Comparison of ENCODE assay signal across 22 mouse cellular contexts in genomic region chr3:155246628-155247027, GRCm38 (mm10).
DNase-seq lines count a peak whose midpoint lies in the region; ATAC-seq and TF ChIP-seq lines count a peak whose summit lies in the region.
"Had no signal": no experiment of that assay in that cellular context is flagged by ENCODE, and none has a peak within 500 bp of the region (broad histone marks: within the 10 kb centered on the region; RNA-seq: fewer than 3 reads in every experiment).

No protein-coding gene starts in this region.

- 0 out of 2 replicates have a peak, but pooled peaks cover 3% of the 10 kb centered on the region for H3K4me1 ChIP-seq in heart, embryonic 12.5 days (replicated peaks)
- H3K4me1 ChIP-seq in heart, embryonic 10.5 days, result no peaks in the 10 kb centered on the region
- H3K4me1 ChIP-seq in kidney, adult 2 months (ENCODE audit: control insufficient read depth, insufficient read depth, low read length), result no peaks in the 10 kb centered on the region
- H3K4me1 ChIP-seq: embryonic facial prominence, embryonic 15.5 days; forebrain, embryonic 10.5 days; forebrain, embryonic 15.5 days; intestine, embryonic 15.5 days had no signal

- H3K4me2 ChIP-seq in heart, embryonic 12.5 days, result no peak overlapping the region
- H3K4me2 ChIP-seq: embryonic facial prominence, embryonic 15.5 days; forebrain, embryonic 15.5 days; intestine, embryonic 15.5 days had no signal

- intact Hi-C loops in heart, postnatal 10 days (cut with DNase I), result no loop called here

- TF ChIP-seq CTCF in kidney, adult 2 months (conservative IDR thresholded peaks at IDR 0.05; ENCODE audit: insufficient read depth, insufficient read length, low read depth, low read length), result no peak

- no peaks in the 10 kb centered on the region for H3K27me3 ChIP-seq in heart, embryonic 12.5 days (replicated peaks)
- no peaks in the 10 kb centered on the region for H3K27me3 ChIP-seq in heart, embryonic 10.5 days (ENCODE audit: insufficient read depth, poor library complexity, severe bottlenecking)
- no peaks in the 10 kb centered on the region for H3K27me3 ChIP-seq in kidney, adult 2 months (replicated peaks; ENCODE audit: control insufficient read depth, insufficient read depth, low read length)
- H3K27me3 ChIP-seq: CH12.LX; embryonic facial prominence, embryonic 15.5 days; forebrain, embryonic 15.5 days; intestine, embryonic 15.5 days had no signal

- H3K36me3 ChIP-seq in heart, embryonic 12.5 days, result no peaks in the 10 kb centered on the region
- H3K36me3 ChIP-seq in heart, embryonic 10.5 days, result no peaks in the 10 kb centered on the region
- H3K36me3 ChIP-seq in kidney, adult 2 months (ENCODE audit: control insufficient read depth, insufficient read depth, low read length), result no peaks in the 10 kb centered on the region
- H3K36me3 ChIP-seq: embryonic facial prominence, embryonic 15.5 days; forebrain, embryonic 10.5 days; forebrain, embryonic 15.5 days; intestine, embryonic 15.5 days had no signal

- H3K4me3 ChIP-seq in heart, embryonic 12.5 days, result no peak overlapping the region
- H3K4me3 ChIP-seq in heart, embryonic 10.5 days, result no peak overlapping the region
- H3K4me3 ChIP-seq in kidney, adult 2 months (ENCODE audit: insufficient read depth, low read depth, low read length), result no peak overlapping the region
- H3K4me3 ChIP-seq: embryonic facial prominence, embryonic 15.5 days; erythroblast, embryonic 14.5 days; forebrain, embryonic 10.5 days; forebrain, embryonic 15.5 days; intestine, embryonic 15.5 days had no signal

- H3K9me3 ChIP-seq in heart, embryonic 12.5 days (replicated peaks), result peaks cover 4% of the 10 kb centered on the region; the same call in 1 of the 2 replicates
- H3K9me3 ChIP-seq in heart, embryonic 10.5 days, result no peaks in the 10 kb centered on the region
- H3K9me3 ChIP-seq: embryonic facial prominence, embryonic 15.5 days; forebrain, embryonic 10.5 days; forebrain, embryonic 15.5 days; intestine, embryonic 15.5 days had no signal

- no peak overlapping the region for H3K9ac ChIP-seq in heart, embryonic 12.5 days
- H3K9ac ChIP-seq: embryonic facial prominence, embryonic 15.5 days; forebrain, embryonic 15.5 days; intestine, embryonic 15.5 days had no signal

- no peak for TF ChIP-seq POLR2A in kidney, adult 2 months (IDR thresholded peaks at IDR 0.05; ENCODE audit: low read depth, low read length)

- no peak for DNase-seq in heart, embryonic 10.5 days (ENCODE audit: low spot score)
- peak; percentile 2 to 6 for DNase-seq in heart, postnatal 10 days
- no peak for DNase-seq in heart, adult 8-10 months (ENCODE audit: low spot score)
- DNase-seq in kidney, postnatal 10 days, result peak; percentile 28
- DNase-seq in kidney, adult 2 months, result no peak
- peak; percentile 0 for DNase-seq in 416B (ENCODE audit: low read depth)
- DNase-seq: adrenal gland, adult 2 months; adrenal gland, postnatal 25 days; cerebellum, adult 18-20 months; cerebellum, adult 9-11 months; cerebellum, postnatal 36 days; gastrocnemius, postnatal 36 days; kidney, adult 18-20 months had no signal

- ATAC-seq in heart, embryonic 12.5 days (ENCODE audit: insufficient number of reproducible peaks, low FRiP score), result 0 out of 2 replicates have a peak, but pooled peaks have one; percentile 53
- ATAC-seq in inflammation-experienced regulatory T-cells, adult 6 months, result no peak
- ATAC-seq: forebrain, embryonic 15.5 days; hindbrain, embryonic 16.5 days; intestine, embryonic 15.5 days had no signal

- 54% methylated on average over 1 of the region's 1 CpGs for WGBS in heart, embryonic 12.5 days
- whole genome bisulfite sequencing in heart, embryonic 10.5 days, result 51% methylated on average over 1 of the region's 1 CpGs
- 61% methylated on average over 1 of the region's 1 CpGs for WGBS in kidney, adult 2 months

- H3K27ac ChIP-seq in heart, embryonic 12.5 days (ENCODE audit: poor library complexity, severe bottlenecking), result no peak overlapping the region
- H3K27ac ChIP-seq in heart, embryonic 10.5 days, result no peak overlapping the region
- H3K27ac ChIP-seq in kidney, adult 2 months (ENCODE audit: insufficient read depth, low read depth, low read length), result no peak overlapping the region
- H3K27ac ChIP-seq: embryonic facial prominence, embryonic 15.5 days; forebrain, embryonic 10.5 days; forebrain, embryonic 15.5 days; intestine, embryonic 15.5 days had no signal

Comparison
In these comparisons a context has a peak if more than half of its experiments do, and no peak if none do; other contexts are left out.
1. DNase-seq: peak in heart, postnatal 10 days (2 of 2), kidney, postnatal 10 days (single experiment) and 416B (single experiment); none in heart, embryonic 10.5 days (single experiment), heart, adult 8-10 months (single experiment) and kidney, adult 2 months (single experiment).